Mouse (Mus musculus) ES-E14 (cell line): Measurements from ENCODE around the gene Evpl. TPM values are rescaled to one million over a fixed set of nuclear protein-coding genes. Genes with fewer than 3 reads are reported as not detected.

Experiments
- DNase-seq: peaks from one replicate; pipeline ENCODE4 v3.0.0-alpha.2; 2013; ENCODE audit warnings: low read depth, low spot score
- H3K27ac ChIP-seq: 2 replicates; pipeline ENCODE4 v1.5.1; 2012; ENCODE audit warnings: low read depth, mild to moderate bottlenecking, low read length, moderate library complexity, mixed read lengths; ENCODE audit not compliant: poor library complexity, insufficient read depth, severe bottlenecking
- H3K36me3 ChIP-seq: 2 replicates; pipeline ENCODE4 v1.6.1; 2012; ENCODE audit warnings: mild to moderate bottlenecking, low read length, moderate library complexity, mixed read lengths; ENCODE audit not compliant: control insufficient read depth, poor library complexity, insufficient read depth, severe bottlenecking
- H3K4me1 ChIP-seq, 2 experiments: fragments of 150-350 bp in 1 of 2; sonication (generic) in 1 of 2; 2 replicates each; pipeline ENCODE4 v1.6.1; 2012; ENCODE audit warnings: low read length in 2 of 2, mild to moderate bottlenecking in 1 of 2, mixed read lengths in 1 of 2; ENCODE audit not compliant: control insufficient read depth in 2 of 2, insufficient read depth in 2 of 2, poor library complexity in 1 of 2
- H3K4me3 ChIP-seq, 2 experiments: fragments of 150-350 bp in 1 of 2; sonication (generic) in 1 of 2; 2 replicates each; pipeline ENCODE4 v1.5.1; 2012; ENCODE audit warnings: low read length in 2 of 2, low read depth in 1 of 2, mild to moderate bottlenecking in 1 of 2, mixed read lengths in 1 of 2; ENCODE audit not compliant: insufficient read depth in 1 of 2, poor library complexity in 1 of 2, severe bottlenecking in 1 of 2
- H3K9ac ChIP-seq: 2 replicates; pipeline ENCODE4 v1.6.1; 2012; ENCODE audit warnings: low read depth, mild to moderate bottlenecking, low read length, mixed read lengths; ENCODE audit not compliant: poor library complexity, insufficient read depth, severe bottlenecking
- H3K9me3 ChIP-seq: fragments of 150-350 bp; sonication (generic); 2 replicates; pipeline ENCODE4 v1.6.1; 2012; ENCODE audit warnings: low read depth, mild to moderate bottlenecking, low read length; ENCODE audit not compliant: control insufficient read depth, insufficient read depth
- CHD2 ChIP-seq: IDR thresholded peaks from 2 replicates; pipeline ENCODE4 v1.6.1; 2014; ENCODE audit warnings: mild to moderate bottlenecking, low read depth, low read length, inconsistent platforms
- HCFC1 ChIP-seq: IDR thresholded peaks from 2 replicates; pipeline ENCODE4 v1.6.1; 2012; ENCODE audit warnings: low read length, inconsistent platforms, borderline replicate concordance; ENCODE audit not compliant: insufficient read depth
- MAFK ChIP-seq: IDR thresholded peaks from 2 replicates; pipeline ENCODE4 v1.6.1; 2014; ENCODE audit warnings: mild to moderate bottlenecking, low read depth, low read length, inconsistent platforms; ENCODE audit not compliant: insufficient read depth
- ZC3H11A ChIP-seq: IDR thresholded peaks from 2 replicates; pipeline ENCODE4 v1.6.1; 2012; ENCODE audit warnings: low read depth, mild to moderate bottlenecking, inconsistent platforms, low read length, borderline replicate concordance
- ZNF384 ChIP-seq: IDR thresholded peaks from 2 replicates; pipeline ENCODE4 v1.6.1; 2012; ENCODE audit warnings: low read depth, low read length, inconsistent platforms
- in situ Hi-C, 2 experiments: fragments of 600-800 bp; cut with MboI; formaldehyde crosslinking; loops; one replicate each; pipeline ENCODE4 v1.15.1; 2025; ENCODE audit warnings: low sequenced_read_pairs in 2 of 2, inconsistent platforms in 1 of 2; ENCODE audit not compliant: unreplicated experiment in 2 of 2
- total RNA-seq: library from RNA; depleted of rRNA; stranded (reverse); fragments of 300-350 nt; gene quantifications from 2 replicates; pipeline ENCODE4 v1.2.3, GENCODE M21; 2012

Evpl gene
- total RNA-seq, 1 experiment, result 2.9 TPM

GRCm38 (mm10) chr11:116228699-116229098 is 9.2 kb downstream of the Evpl start:
- in situ Hi-C loops, result no loop called here
- H3K9ac ChIP-seq, result no peak overlapping the region
- H3K9me3 ChIP-seq, result no peaks in the 10 kb centered on the region
- DNase-seq, result no peak
- TF ChIP-seq ZNF384, result no peak
- H3K4me3 ChIP-seq, result no peak overlapping the region
- no peak overlapping the region for H3K27ac ChIP-seq
- no peaks in the 10 kb centered on the region for H3K36me3 ChIP-seq
- H3K4me1 ChIP-seq, result peaks cover 0 to 9% of the 10 kb centered on the region in 2 experiments; a peak in 2 of 4 replicates

GRCm38 (mm10) chr11:116226414-116226813 is 11.5 kb downstream of the Evpl start:
- H3K4me1 ChIP-seq, result peaks cover 0 to 6% of the 10 kb centered on the region in 2 experiments; a peak in 2 of 4 replicates
- H3K36me3 ChIP-seq, result no peaks in the 10 kb centered on the region
- TF ChIP-seq ZNF384 (peak; percentile 81), CHD2 (no peak), ZC3H11A (peak; percentile 84)
- H3K27ac ChIP-seq, result no peak overlapping the region
- no peak overlapping the region for H3K9ac ChIP-seq
- in situ Hi-C loops, result no loop called here
- no peaks in the 10 kb centered on the region for H3K9me3 ChIP-seq
- H3K4me3 ChIP-seq, result no peak overlapping the region
- peak; percentile 87 for DNase-seq

GRCm38 (mm10) chr11:116222740-116223059 is 15.2 kb downstream of the Evpl start:
- peak overlapping the region; percentile 6; the same call in 1 of the 2 replicates for H3K9ac ChIP-seq
- in situ Hi-C loops, result loop anchor here in 1 of 2 experiments (5.0 kb wide), 1 partner anchor 235 kb away; no protein-coding TSS in a partner anchor
- no peak for TF ChIP-seq ZNF384
- TF ChIP-seq ZC3H11A, result no peak
- TF ChIP-seq MAFK, result no peak
- no peak for TF ChIP-seq CHD2
- no peak for TF ChIP-seq HCFC1
- peaks cover 0 to 11% of the 10 kb centered on the region in 2 experiments; a peak in 1 of 4 replicates for H3K4me1 ChIP-seq
- DNase-seq, result no peak
- peak overlapping the region; percentile 48 to 57 for H3K4me3 ChIP-seq
- H3K36me3 ChIP-seq, result no peaks in the 10 kb centered on the region
- H3K27ac ChIP-seq, result no peak overlapping the region
- no peaks in the 10 kb centered on the region for H3K9me3 ChIP-seq

GRCm38 (mm10) chr11:116221931-116222739 is 15.7 kb downstream of the Evpl start:
- in situ Hi-C loops, result loop anchor here in 1 of 2 experiments (5.0 kb wide), 1 partner anchor 235 kb away; no protein-coding TSS in a partner anchor
- TF ChIP-seq ZC3H11A (no peak), CHD2 (no peak), MAFK (no peak), ZNF384 (no peak), HCFC1 (no peak)
- Histone ChIP-seq H3K4me1 (peaks cover 0 to 11% of the 10 kb centered on the region in 2 experiments; a peak in 1 of 4 replicates), H3K9me3 (no peaks in the 10 kb centered on the region), H3K36me3 (no peaks in the 10 kb centered on the region), H3K4me3 (peak overlapping the region; percentile 48 to 57), H3K27ac (no peak overlapping the region), H3K9ac (peak overlapping the region; percentile 20; the same call in 1 of the 2 replicates)
- DNase-seq, result no peak
